Mouse (Mus musculus): ENCODE measurements around the gene Kctd19.
A peak's percentile ranks its signal among the peaks of the same experiment; 100 is the strongest.

The Kctd19 gene

DNA sequence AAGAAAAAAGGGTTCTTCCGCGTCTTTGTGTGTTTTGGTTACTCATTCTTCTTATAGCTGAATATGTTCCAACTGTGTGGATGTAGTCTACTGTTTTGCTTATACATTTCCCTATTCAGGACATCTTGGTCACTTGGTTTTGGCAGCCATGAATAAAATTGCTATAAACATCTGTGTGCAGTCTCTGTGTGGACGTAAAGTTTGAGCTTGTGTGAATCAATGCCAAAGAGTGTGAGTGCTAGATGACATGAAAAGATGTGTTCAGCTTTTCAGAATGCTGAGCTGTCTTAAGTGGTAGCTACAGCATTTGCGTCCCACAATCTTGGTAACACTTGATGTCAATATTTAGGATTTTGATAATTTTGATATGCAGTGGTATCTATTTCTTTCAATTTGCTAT, 6.5 kb upstream of the Kctd19 start:
- DNase-seq = no peak

DNA sequence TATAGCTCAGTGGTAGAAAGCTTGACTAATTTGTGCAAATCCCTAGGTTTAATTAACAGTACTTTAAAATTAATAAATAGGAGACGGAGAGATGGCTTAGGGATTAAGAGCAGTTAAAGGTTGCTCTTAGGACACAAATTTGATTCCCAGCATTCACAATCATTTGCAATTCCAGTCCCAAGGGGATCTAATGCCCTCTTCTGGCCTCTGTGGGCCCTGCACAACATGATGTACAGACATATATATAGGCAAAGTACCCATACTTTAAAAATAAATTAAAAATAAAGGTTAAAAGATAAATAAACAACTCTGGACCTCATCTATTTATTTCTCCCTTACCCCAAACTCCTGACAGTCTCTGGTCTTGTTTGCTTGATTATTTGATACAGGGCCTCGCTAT, 5.7 kb upstream of the Kctd19 start:
- DNase-seq = no peak

- DNase-seq = no peak
Measured at GRCm38 (mm10) chr8:105409947-105410346, 3.4 kb downstream of the Kctd19 start.

DNA sequence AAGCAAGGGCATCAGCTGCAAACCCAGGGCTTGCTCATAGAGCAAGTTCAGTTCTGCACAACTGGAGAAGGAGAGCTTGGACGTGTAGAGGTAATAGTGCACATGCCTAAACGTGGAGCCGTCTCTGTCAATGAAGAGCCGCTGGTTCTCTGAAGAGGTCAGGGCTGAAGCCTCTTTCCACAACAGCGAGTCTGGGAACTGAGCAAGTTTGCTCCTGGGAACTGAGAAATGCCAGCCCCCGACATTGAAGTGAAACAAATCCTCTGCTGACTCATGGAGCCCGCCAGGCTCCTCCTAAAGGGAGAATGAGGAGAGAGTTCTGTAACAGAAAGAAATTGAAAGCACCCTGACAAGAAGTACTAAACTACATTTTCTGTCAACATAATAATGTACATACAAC, 5.0 kb downstream of the Kctd19 start:
- no peak for DNase-seq

DNA sequence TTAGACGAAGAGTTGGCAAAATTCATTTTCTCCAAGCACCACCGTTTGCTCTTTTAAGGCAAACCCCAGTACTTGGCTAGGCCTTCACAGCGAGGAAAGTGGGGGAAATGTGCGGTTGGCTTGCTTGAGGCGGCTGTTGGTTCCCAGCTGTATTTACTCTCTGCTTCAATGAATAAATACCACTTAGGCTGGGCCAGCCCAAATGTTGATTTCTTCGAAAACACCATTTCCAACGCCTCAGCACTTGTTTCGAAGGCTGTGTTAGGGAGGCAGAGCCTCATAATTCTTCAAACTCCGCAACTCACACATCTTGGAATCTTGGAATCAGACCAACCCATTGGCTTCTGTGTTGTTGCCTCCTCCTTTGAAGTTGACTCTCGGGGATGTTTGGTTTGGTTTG, 6.9 kb downstream of the Kctd19 start:
- peak; percentile 34 for DNase-seq

DNA sequence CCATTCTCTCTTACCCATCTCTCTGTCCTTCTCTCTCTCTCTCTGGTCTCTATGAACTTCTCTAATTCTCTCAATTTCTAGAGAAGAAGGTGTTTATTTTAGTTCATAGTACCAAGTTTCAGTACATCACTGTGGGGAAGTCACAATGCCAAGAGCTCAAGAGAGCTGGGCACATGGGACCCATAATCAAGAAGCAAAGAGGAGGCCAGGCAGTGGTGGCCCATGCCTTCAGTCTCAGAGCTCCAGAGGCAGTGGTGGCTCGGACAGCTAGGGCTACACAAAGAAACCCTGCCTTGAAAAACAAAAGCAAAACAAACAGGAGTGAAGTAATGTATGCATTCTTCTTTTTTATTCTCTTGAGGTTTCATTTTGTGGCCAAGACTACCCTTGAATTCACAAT, 8.8 kb downstream of the Kctd19 start:
- DNase-seq = no peak

GRCm38 (mm10) chr8:105403467-105403866, 9.8 kb downstream of the Kctd19 start:
- no peak for DNase-seq

DNA sequence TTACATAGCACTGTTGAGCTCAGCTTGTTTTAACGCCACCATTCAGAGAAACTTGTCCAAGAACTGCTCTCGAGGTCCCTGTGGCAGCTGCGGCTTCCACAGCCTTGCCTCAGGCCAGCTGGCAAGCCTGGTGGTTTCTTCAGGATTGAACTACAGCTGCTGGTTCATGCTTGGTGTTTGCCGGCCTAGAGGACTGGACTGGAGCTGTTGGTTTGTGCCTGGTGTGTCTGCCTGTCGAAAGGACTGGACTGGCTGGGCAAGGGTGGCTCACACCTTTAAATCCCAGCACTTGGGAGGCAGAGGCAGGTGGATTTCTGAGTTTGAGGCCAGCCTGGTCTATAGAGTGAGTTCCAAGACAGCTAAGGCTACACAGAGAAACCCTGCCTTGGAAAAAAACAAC, 13.3 kb downstream of the Kctd19 start:
- DNase-seq = no peak

DNA sequence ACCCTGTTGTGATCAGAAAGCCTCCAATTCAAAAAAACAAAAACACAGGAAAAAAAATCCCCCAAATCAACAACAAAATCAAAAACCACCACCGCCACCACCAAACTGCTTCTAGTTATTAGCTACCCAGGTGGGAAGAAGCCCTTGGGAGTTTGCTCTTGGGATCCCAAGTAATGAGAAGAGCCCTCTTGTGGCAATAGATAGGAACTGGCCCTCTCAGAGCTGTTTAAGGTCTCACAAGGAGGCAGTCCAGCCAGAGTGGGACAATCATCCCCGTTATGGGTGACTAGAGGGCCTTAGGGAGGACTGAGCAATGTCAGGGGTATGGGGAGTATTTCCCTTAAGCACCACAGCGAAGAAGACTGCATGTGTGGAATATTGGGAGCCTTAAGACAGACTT, 15.6 kb downstream of the Kctd19 start:
- peak; percentile 75 for DNase-seq

GRCm38 (mm10) chr8:105393915-105394314, 19.4 kb downstream of the Kctd19 start:
- no peak for DNase-seq

DNA sequence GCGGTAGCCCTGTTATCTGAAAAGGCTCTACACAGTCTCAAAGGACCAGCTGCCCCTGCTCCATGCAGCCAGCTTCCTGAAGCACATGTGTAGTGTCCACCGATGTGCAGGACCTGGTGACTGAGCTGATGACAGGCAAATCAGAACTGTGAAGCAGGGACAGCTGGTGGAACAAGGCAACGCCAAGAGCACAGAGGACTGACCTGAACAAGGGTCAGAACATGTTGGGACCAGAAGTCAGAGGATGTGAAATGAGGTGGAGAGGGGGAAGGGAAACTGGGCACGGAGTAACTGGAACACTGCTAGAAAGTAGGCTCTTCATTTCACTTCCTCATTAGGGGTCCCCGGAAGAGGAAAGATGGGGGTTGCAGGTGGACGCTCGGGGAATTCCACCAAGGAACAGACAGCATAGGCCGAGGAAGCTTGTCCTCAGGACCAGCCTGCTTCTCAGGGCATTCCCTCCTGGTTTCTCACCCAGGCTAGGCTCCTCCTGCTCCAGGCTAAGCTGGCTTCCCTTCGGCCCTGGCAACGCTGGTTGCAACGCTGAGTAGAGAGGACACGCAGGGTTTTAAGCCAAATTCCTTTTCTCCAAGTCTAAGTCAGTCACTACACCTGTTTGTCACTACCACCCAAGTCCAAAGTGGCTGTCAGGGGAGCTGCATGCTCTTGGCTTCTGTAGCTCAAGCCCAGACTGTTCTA, 20.1 kb downstream of the Kctd19 start:
- no peak for DNase-seq

DNA sequence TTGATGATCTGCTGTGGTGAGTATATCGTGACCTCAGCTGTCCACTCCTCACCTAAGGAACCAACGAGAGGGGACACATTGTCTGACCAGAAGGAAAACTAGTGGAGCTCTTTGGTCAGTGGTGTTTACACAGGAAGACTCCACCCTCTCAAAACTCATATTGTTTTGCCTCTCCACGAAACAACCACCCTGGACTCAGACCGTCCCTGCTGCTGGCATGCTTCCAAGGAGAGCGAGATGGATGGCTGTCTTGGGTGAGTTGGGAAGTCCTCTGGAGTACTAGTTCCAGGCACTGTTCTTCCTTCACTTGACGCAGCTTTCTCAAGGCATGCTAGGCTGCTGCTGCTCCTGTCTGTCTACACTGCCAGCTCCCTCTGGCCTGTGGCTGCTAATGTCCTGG, 24.2 kb downstream of the Kctd19 start:
- DNase-seq = peak; percentile 46

DNA sequence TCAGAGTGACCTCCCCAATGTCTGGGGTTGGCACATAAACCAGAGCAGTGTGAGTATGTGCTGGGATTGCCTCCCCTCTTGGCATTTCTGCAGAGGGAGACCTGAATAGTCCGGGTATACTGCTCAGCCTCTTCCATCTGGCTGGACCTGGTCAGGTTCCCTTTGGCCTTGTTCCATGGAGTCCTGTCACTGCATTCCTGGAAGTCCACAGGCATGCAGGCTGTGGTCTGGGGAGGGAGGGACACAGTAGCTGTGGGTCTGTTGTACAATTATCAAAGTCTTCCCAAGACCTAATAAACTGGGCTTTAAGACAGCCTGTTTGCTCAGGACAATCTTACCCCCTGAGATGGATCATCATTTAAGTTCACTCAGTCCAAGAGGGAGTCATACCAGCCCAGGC, 26.2 kb downstream of the Kctd19 start:
- DNase-seq = peak; percentile 70

DNA sequence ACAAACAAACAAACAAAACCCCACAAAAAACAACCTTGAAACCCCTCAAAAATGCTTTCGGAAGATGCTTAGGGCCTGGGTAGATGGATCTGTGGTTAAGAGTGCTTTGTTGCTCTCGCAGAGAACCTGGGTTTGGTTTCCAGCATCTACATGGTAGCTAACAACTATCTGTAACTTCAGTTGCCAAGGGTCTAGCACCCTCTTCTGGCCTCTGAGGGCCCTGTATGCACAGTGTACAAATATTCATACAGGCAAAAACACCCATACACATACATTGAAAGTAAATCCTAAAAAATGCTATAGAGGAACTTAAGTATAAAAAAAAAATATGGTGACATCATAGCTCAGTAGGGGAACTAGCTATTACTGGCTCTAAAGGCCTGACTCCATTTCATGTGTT, 29.2 kb downstream of the Kctd19 start:
- no peak for DNase-seq

GRCm38 (mm10) chr8:105380308-105380707, 33.0 kb downstream of the Kctd19 start:
- DNase-seq = no peak

DNA sequence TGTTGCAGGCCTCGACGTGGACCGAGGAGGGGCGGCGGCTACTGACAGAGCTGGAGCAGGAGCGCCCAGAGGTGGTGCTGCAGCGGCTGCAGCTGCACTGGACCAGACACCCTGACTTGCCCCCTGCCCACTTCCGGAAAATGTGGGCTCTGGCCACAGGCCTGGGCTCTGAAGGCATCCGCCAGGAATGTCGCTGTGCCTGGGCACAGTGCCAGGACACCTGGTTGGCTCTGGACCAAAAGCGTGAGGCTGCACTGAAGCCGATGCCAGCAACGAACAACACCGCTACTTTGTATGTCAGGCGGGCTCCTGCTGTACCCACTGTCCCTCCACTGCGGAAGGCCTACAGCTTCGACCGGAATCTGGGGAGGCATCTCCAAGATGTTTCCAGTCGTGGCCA, 34.6 kb downstream of the Kctd19 start:
- peak; percentile 88 for DNase-seq

GRCm38 (mm10) chr8:105374513-105374966, 38.8 kb downstream of the Kctd19 start:
- DNase-seq = peak; percentile 53

- no peak for DNase-seq
Measured at GRCm38 (mm10) chr8:105373032-105373431, 40.3 kb downstream of the Kctd19 start, which contains the start of gene Plekhg4. Gene Plekhg4, plus strand, starts transcription at chr8:105373274.

DNA sequence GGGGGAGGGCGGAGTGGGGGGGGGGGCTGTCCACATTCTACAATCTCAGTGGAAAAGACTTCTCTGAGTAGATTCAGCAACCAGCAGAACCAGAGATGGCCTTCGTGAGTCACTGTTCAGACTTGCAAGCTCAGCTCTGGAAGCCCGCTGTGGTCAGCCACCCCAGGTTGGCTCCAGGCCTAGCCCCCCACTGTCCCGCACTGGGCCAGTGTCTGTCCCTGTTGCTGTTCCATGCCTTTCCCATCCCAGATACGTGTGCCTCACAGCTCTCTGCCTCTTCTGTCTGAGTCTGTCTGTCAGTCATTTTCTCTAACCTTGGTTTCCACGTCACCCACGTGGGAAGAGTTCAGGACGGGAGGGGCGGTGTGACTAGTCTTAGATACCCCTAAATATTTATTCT, 40.8 kb downstream of the Kctd19 start:
- no peak for DNase-seq

- no peak for DNase-seq
Measured at GRCm38 (mm10) chr8:105367107-105367506, 46.2 kb downstream of the Kctd19 start.

DNA sequence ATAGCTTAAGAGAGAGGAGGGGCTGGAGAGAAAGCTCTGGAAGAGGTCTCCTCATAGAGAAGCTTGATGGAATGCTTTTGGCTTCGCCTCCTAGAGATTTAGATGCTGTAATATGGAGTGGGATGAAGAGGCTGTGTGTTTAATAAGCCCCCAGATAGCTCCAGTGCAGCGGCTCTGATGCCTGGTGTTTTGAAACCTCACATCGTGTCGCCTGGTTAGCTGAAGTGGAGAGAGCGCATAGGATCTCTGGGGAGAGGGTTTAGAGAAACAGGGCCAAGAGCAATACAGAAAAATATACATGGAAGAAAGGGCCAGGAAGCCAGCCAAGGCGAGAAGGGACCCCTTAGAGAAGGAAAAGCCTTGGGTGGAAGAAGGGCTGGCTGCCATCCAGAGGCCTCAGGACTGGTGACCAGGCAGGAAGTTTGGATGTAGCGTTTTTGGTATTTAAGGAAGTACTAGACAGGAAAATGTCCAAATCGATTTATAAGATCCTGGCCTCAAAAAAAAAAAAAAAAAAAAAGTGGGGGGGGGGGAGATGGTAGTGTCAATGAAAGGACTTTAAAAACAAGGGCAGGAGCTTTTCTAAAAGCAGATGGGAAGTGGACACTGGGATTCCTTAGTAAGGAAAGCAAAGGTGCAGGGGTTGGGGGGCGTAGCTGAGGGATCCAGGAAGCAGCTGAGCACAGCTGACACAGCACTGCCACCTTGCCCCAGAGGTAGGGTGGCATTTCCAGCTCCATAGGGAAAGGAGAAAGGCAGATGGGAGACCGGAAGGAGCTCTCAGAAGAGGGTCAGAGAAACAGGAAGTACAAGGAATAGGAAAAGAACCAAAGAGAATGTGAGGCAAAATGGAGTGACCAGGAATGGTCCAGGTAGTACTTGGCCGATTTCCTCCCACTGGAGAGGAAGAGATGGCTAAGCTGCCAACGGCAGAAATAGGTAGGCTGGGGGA, 51.3 kb downstream of the Kctd19 start:
- DNase-seq = peak; percentile 88

GRCm38 (mm10) chr8:105359646-105360045, 53.7 kb downstream of the Kctd19 start:
- DNase-seq = peak; percentile 50

GRCm38 (mm10) chr8:105359208-105359607, 54.1 kb downstream of the Kctd19 start:
- peak; percentile 15 for DNase-seq

- DNase-seq = no peak
Measured at GRCm38 (mm10) chr8:105356681-105357080, 56.6 kb downstream of the Kctd19 start.

Data from kidney, postnatal 10 days (tissue).